Mouse (Mus musculus) thymus, postnatal 10 days (tissue): ENCODE results near the gene Cbll1.

Experiments used
- DNase-seq, 2 experiments: peaks; one replicate each; pipeline ENCODE4 v3.0.0; 2021; ENCODE audit warnings: low spot score in 2 of 2

The Cbll1 gene

GRCm38 (mm10) chr12:31499314-31500131 is at the start of gene Cbll1:
Cbll1 (minus strand) TSS chr12:31499616.
- peak; percentile 94 to 97 for DNase-seq

- no peak for DNase-seq
These were observed 46.6 kb upstream of the Cbll1 start for GRCm38 (mm10) chr12:31546061-31546460.

GRCm38 (mm10) chr12:31545219-31545618 is 45.8 kb upstream of the Cbll1 start:
- DNase-seq, result no peak

GRCm38 (mm10) chr12:31541541-31541940 is 42.1 kb upstream of the Cbll1 start:
- DNase-seq, result no peak

- no peak for DNase-seq
These were observed 40.4 kb upstream of the Cbll1 start for GRCm38 (mm10) chr12:31539783-31540182.

GRCm38 (mm10) chr12:31537515-31538230 is 38.3 kb upstream of the Cbll1 start:
- DNase-seq, result no peak

- DNase-seq, result no peak
These were observed 34.8 kb upstream of the Cbll1 start for GRCm38 (mm10) chr12:31534060-31534843.

GRCm38 (mm10) chr12:31533218-31533908 is 33.9 kb upstream of the Cbll1 start:
- no peak for DNase-seq

GRCm38 (mm10) chr12:31532054-31532453 is 32.6 kb upstream of the Cbll1 start:
- no peak for DNase-seq

GRCm38 (mm10) chr12:31527407-31527806 is 28.0 kb upstream of the Cbll1 start:
- no peak for DNase-seq

- no peak for DNase-seq
These were observed 22.0 kb upstream of the Cbll1 start for GRCm38 (mm10) chr12:31521371-31521770.

GRCm38 (mm10) chr12:31520119-31520518 is 20.7 kb upstream of the Cbll1 start:
- no peak for DNase-seq

- no peak for DNase-seq
These were observed 14.5 kb upstream of the Cbll1 start for GRCm38 (mm10) chr12:31513724-31514503.

GRCm38 (mm10) chr12:31512634-31513411 is 13.4 kb upstream of the Cbll1 start:
- DNase-seq, result no peak

- no peak for DNase-seq
These were observed 11.8 kb upstream of the Cbll1 start for GRCm38 (mm10) chr12:31511218-31511617.

- DNase-seq, result no peak
These were observed 9.1 kb upstream of the Cbll1 start for GRCm38 (mm10) chr12:31508496-31508895.

- DNase-seq, result no peak
These were observed 8.4 kb upstream of the Cbll1 start for GRCm38 (mm10) chr12:31507718-31508364.

- DNase-seq, result no peak
These were observed 3.8 kb upstream of the Cbll1 start for GRCm38 (mm10) chr12:31503211-31503610.

- DNase-seq, result no peak
These were observed 1.9 kb upstream of the Cbll1 start for GRCm38 (mm10) chr12:31501266-31501665.

- DNase-seq, result no peak
These were observed 780 bp upstream of the Cbll1 start for GRCm38 (mm10) chr12:31500196-31500595.
